Mouse (Mus musculus) lung, postnatal 0 days (tissue): ENCODE data around the gene Htra1. TPM values are rescaled to one million over a fixed set of nuclear protein-coding genes. Genes with fewer than 3 reads are reported as not detected.

ENCODE experiments used
- ATAC-seq: fragments of 200-750 bp; cut with Nextera tagmentation; 2 replicates; pipeline ENCODE4 v1.8.0; 2017; ENCODE audit warnings: moderate library complexity
- DNase-seq: peaks from one replicate; pipeline ENCODE4 v3.0.0-alpha.2; 2016; ENCODE audit warnings: low spot score
- H3K27ac ChIP-seq: fragments of 300-500 bp; sonication (generic); 2 replicates; pipeline ENCODE4 v1.5.1; 2014; ENCODE audit warnings: antibody characterized with exemption, mild to moderate bottlenecking, low read length, mixed read lengths
- H3K27me3 ChIP-seq: fragments of 300-500 bp; sonication (generic); replicated peaks from 2 replicates; pipeline ENCODE4 v1.6.1; 2014; ENCODE audit warnings: low read length, mixed read lengths; ENCODE audit not compliant: insufficient read depth
- H3K36me3 ChIP-seq: fragments of 300-500 bp; sonication (generic); 2 replicates; pipeline ENCODE4 v1.6.1; 2014; ENCODE audit warnings: low read length, mixed read lengths; ENCODE audit not compliant: insufficient read depth
- H3K4me1 ChIP-seq: fragments of 300-500 bp; sonication (generic); 2 replicates; pipeline ENCODE4 v1.6.1; 2014; ENCODE audit warnings: antibody characterized with exemption, low read depth, low read length, mixed read lengths; ENCODE audit not compliant: insufficient read depth
- H3K4me2 ChIP-seq: fragments of 300-500 bp; sonication (generic); replicated peaks from 2 replicates; pipeline ENCODE4 v1.6.1; 2014; ENCODE audit warnings: low read depth, mild to moderate bottlenecking, low read length, moderate library complexity, mixed read lengths
- H3K4me3 ChIP-seq: fragments of 300-500 bp; sonication (generic); 2 replicates; pipeline ENCODE4 v1.5.1; 2014; ENCODE audit warnings: low read depth, low read length
- H3K9ac ChIP-seq: fragments of 300-500 bp; sonication (generic); replicated peaks from 2 replicates; pipeline ENCODE4 v1.6.1; 2014; ENCODE audit warnings: low read depth, mild to moderate bottlenecking
- H3K9me3 ChIP-seq: fragments of 300-500 bp; sonication (generic); 2 replicates; pipeline ENCODE4 v1.6.1; 2016; ENCODE audit warnings: low read length, mixed read lengths
- CTCF ChIP-seq: IDR thresholded peaks from 2 replicates; pipeline ENCODE4 v1.5.1; 2016; ENCODE audit warnings: antibody characterized with exemption, mild to moderate bottlenecking
- EP300 ChIP-seq: IDR thresholded peaks from 2 replicates; pipeline ENCODE4 v1.6.1; 2016; ENCODE audit warnings: antibody characterized with exemption, mild to moderate bottlenecking, control low read depth
- WGBS: fragments of 180-500 bp; shearing (Covaris S2); extraction: QIAGEN DNeasy Blood & Tissue Kit; methylation state at CpG from one replicate; pipeline ENCODE4 v1.1.7; 2014; 5-methylcytosine and 5-hydroxymethylcytosine counted together
- microRNA-seq: library from miRNA; unstranded; fragments of <30 nt; microRNA quantifications from one replicate; pipeline ENCODE4, GENCODE M21; 2016
- polyA plus RNA-seq: library from polyadenylated mRNA; unstranded; fragments of >200 nt; fragmentation: Nextera tagmentation; extraction: Ambion mirVana; gene quantifications from 2 replicates; pipeline ENCODE4 v1.2.1, GENCODE M21; 2015

Htra1 gene
- polyA plus RNA-seq, 1 experiment from 2014 or later = 44.6 TPM

GRCm38 (mm10) chr7:131019181-131019580 lies 83.3 kb downstream of the Htra1 start:
- Histone ChIP-seq H3K9ac (no peak overlapping the region), H3K4me2 (no peak overlapping the region), H3K4me3 (no peak overlapping the region), H3K27ac (no peak overlapping the region), H3K27me3 (no peaks in the 10 kb centered on the region), H3K9me3 (no peaks in the 10 kb centered on the region), H3K36me3 (no peaks in the 10 kb centered on the region), H3K4me1 (no peaks in the 10 kb centered on the region)
- ATAC-seq (no peak), DNase-seq (no peak)
- 78% methylated on average over 2 of the region's 2 CpGs for WGBS
- TF ChIP-seq EP300 (no peak), CTCF (no peak)

GRCm38 (mm10) chr7:131024807-131025206 lies 88.9 kb downstream of the Htra1 start:
- Histone ChIP-seq H3K9me3 (no peaks in the 10 kb centered on the region), H3K4me3 (no peak overlapping the region), H3K9ac (no peak overlapping the region), H3K4me1 (no peaks in the 10 kb centered on the region), H3K27ac (no peak overlapping the region), H3K27me3 (no peaks in the 10 kb centered on the region), H3K4me2 (no peak overlapping the region), H3K36me3 (no peaks in the 10 kb centered on the region)
- no peak for ATAC-seq
- no peak for DNase-seq
- 0% methylated on average over 1 of the region's 1 CpGs for WGBS
- TF ChIP-seq CTCF = no peak
- TF ChIP-seq EP300 = no peak

GRCm38 (mm10) chr7:131027557-131027956 lies 91.6 kb downstream of the Htra1 start:
- Histone ChIP-seq H3K4me2 (no peak overlapping the region), H3K27me3 (no peaks in the 10 kb centered on the region), H3K36me3 (no peaks in the 10 kb centered on the region), H3K27ac (no peak overlapping the region), H3K9me3 (no peaks in the 10 kb centered on the region), H3K9ac (no peak overlapping the region), H3K4me1 (no peaks in the 10 kb centered on the region), H3K4me3 (no peak overlapping the region)
- 71% methylated on average over 1 of the region's 1 CpGs for WGBS
- ATAC-seq = no peak
- TF ChIP-seq CTCF (no peak), EP300 (no peak)
- no peak for DNase-seq

- H3K27me3 ChIP-seq = no peaks in the 10 kb centered on the region
- H3K4me1 ChIP-seq = no peaks in the 10 kb centered on the region
- TF ChIP-seq EP300 (no peak), CTCF (no peak)
- H3K9me3 ChIP-seq = no peaks in the 10 kb centered on the region
- no peak within 1 kb of the TSS for H3K27ac ChIP-seq
- no peak within 1 kb of the TSS for H3K9ac ChIP-seq
- ATAC-seq (no peak), DNase-seq (no peak)
- 54% methylated on average over 5 of the region's 5 CpGs for WGBS
- H3K4me2 ChIP-seq = no peak within 1 kb of the TSS
- H3K4me3 ChIP-seq = no peak within 1 kb of the TSS
- no peaks in the 10 kb centered on the region for H3K36me3 ChIP-seq
Measured at GRCm38 (mm10) chr7:131031755-131032154, 95.8 kb downstream of the Htra1 start, which contains the start of gene Dmbt1. Gene Dmbt1, plus strand, starts transcription at chr7:131032053.

Small RNA genes lying within 50 kb of the gene (microRNA-seq; reads per million reads assigned to microRNA genes)
- gene Mir7061 = not detected

Other genes with a start within 250 kb of the Htra1 start
- gene Btbd16, start 162.0 kb upstream of the Htra1 start, polyA plus RNA-seq = 0.08 TPM in 1 of 2 replicates, not detected in the other
- gene Plekha1, start 70.4 kb upstream of the Htra1 start, polyA plus RNA-seq = 74.5 and 83.9 TPM in 2 replicates
- not detected in 2 replicates for gene Dmbt1, start 95.9 kb downstream of the Htra1 start, polyA plus RNA-seq
- not detected in 2 replicates for gene 4933402N03Rik, start 210.2 kb downstream of the Htra1 start, polyA plus RNA-seq
- gene 5430419D17Rik, start 238.3 kb downstream of the Htra1 start, polyA plus RNA-seq = 0.02 TPM in 1 of 2 replicates, not detected in the other